Mouse (Mus musculus): ENCODE measurements at regions not wholly inside any gene's neighbourhood (a gene's known extent, or its start where the extent isn't known, plus 50 kb on each side); places are given as distances from the start of the nearest gene placed in this dataset.

- no peak for TF ChIP-seq POLR2A (IDR thresholded peaks at IDR 0.05; ENCODE audit: borderline replicate concordance, low read depth, low read length)
- no peak for TF ChIP-seq CTCF (IDR thresholded peaks at IDR 0.05; ENCODE audit: low read depth, low read length)
Measured at GRCm38 (mm10) chr16:9247198-9247597, 417.3 kb downstream of the 1810013L24Rik start.

All from bone marrow macrophage, adult 2 months (primary cell).